Mouse (Mus musculus) C2C12 (cell line): ENCODE data around the gene Frmd4a.

ENCODE experiments used
- CTCF ChIP-seq: IDR thresholded peaks from one replicate; pipeline ENCODE4 v1.5.1; 2011; ENCODE audit not compliant: control insufficient read depth, insufficient read depth, insufficient read length
- FOSL1 ChIP-seq: IDR thresholded peaks from one replicate; pipeline ENCODE4 v1.8.0; 2011; ENCODE audit warnings: mild to moderate bottlenecking, low read length; ENCODE audit not compliant: poor library complexity, insufficient read depth, severe bottlenecking
- MAX ChIP-seq: IDR thresholded peaks from one replicate; pipeline ENCODE4 v1.6.1; 2011; ENCODE audit warnings: mild to moderate bottlenecking, control low read depth
- USF1 ChIP-seq: IDR thresholded peaks from one replicate; pipeline ENCODE4 v1.6.1; 2011; ENCODE audit warnings: low read depth, mild to moderate bottlenecking, control low read depth, moderate library complexity

DNA sequence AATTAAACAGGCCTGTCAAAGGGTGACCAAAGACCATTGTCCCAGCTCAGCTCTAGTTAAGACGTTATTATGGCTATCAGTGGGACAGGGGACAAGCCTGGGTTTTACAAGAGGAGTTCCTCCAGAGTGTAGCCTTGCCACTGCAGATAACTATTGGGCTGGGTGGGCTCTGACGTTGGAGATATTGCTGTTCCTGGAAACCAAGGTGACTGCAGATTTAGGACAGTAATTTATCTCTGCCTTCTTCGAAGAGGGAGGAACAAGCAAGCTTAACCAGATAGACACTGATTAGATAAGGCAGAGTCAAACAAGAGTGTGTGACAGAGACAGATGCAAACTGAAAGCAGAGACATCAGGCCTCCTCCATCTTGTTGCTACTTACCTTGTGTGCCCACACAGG, 330.3 kb downstream of the Frmd4a start:
- TF ChIP-seq CTCF (no peak), FOSL1 (no peak), MAX (no peak), USF1 (no peak)
